In the genomic region with DNA sequence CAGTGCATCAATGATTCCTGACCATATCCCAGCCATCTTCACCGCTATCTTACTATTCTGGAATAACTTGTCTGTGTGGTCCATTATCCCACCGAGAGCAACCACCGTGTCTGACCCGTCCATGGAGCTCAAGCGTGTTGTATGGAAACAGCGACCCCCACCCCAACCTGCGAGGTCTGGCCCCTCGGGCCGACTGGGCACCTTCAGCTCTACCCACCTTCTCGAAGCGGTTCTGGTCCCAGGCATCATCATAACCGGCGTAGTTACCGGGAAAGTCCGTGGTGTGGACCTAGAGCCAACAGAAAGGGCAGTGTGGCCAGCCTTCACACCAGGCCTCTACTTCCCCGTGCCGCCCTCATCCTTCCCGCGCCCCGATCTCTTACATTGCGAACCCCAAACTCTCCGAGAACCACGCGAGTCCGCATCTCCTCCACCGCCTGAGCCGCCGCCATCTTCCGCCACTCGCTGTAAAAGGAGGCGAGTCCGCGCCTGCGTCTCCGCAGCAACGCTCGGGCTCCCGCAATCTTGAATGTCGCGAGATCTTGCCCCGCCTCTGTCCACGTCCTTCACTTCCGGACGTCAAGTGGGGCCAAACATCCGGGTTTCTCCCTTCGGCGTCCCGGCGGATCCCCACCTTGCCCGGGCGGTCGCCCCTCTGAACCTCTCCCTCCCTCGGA, we compare ENCODE assay signal across 1 mouse cellular context.
TF ChIP-seq lines count a peak whose summit lies in the region.

A gene (minus strand): TSS at position 543 of the 677 bp plus-strand sequence.
A gene (plus strand): TSS at position 569 of the 677 bp plus-strand sequence.

TF ChIP-seq in MEL, 35 proteins besides CTCF, POLR2A, EP300 and RAD21 (continued from another document):
- TF ChIP-seq ELF1 (IDR thresholded peaks at IDR 0.05; ENCODE audit: low read depth, low read length) (peak; percentile 89), NRF1 (IDR thresholded peaks at IDR 0.05; ENCODE audit: insufficient read depth, low read depth, low read length, poor library complexity, severe bottlenecking) (peak; percentile 76), HCFC1 (IDR thresholded peaks at IDR 0.05; ENCODE audit: low read depth, low read length) (peak; percentile 89), TBP (IDR thresholded peaks at IDR 0.05; ENCODE audit: low read depth, low read length) (peak; percentile 75), CHD2 (IDR thresholded peaks at IDR 0.05; ENCODE audit: low read length) (peak; percentile 98), KAT2A (conservative IDR thresholded peaks at IDR 0.05; ENCODE audit: low read depth, low read length) (no peak; the same call in 1 of the 2 replicates)
TF ChIP-seq in MEL: peak in this region for 16.
